Mouse (Mus musculus) adrenal gland, adult 2 months (tissue): ENCODE data around the gene Rac3. TPM values are rescaled to one million over a fixed set of nuclear protein-coding genes. Genes with fewer than 3 reads are reported as not detected.

Source experiments
- polyA plus RNA-seq: library from polyadenylated mRNA; depleted of rRNA; stranded (reverse); fragments of >200 nt; gene quantifications from 2 replicates; pipeline ENCODE4 v1.2.3, GENCODE M21; 2012; rRNA removed
- total RNA-seq, 2 experiments: library from RNA; stranded (reverse); gene quantifications; 2 replicates each; pipeline ENCODE4 v1.2.3; 2021

Gene Rac3
- total and polyA plus RNA-seq, 3 experiments, result 13.7 to 21.1 (median 15.9) TPM

Other genes with a start within 250 kb of the Rac3 start
- gene Mrpl12, start 236.9 kb upstream of the Rac3 start, total RNA-seq, result 100 to 1,000 TPM; 107 to 146 TPM
- gene Mrpl12, start 236.9 kb upstream of the Rac3 start, polyA plus RNA-seq, result 163 and 185 TPM in 2 replicates
- gene Slc25a10, start 229.6 kb upstream of the Rac3 start, total RNA-seq, result 100 to 1,000 TPM; 103 to 116 TPM
- 400 and 531 TPM in 2 replicates for gene Slc25a10, start 229.6 kb upstream of the Rac3 start, polyA plus RNA-seq
- 1 to 10 TPM; 1.5 to 1.7 TPM for gene Gcgr, start 190.8 kb upstream of the Rac3 start, total RNA-seq
- 2.1 and 2.5 TPM in 2 replicates for gene Gcgr, start 190.8 kb upstream of the Rac3 start, polyA plus RNA-seq
- gene Mcrip1, start 171.7 kb upstream of the Rac3 start, total RNA-seq, result 10 to 100 TPM; 56.9 to 65.8 TPM
- gene Mcrip1, start 171.7 kb upstream of the Rac3 start, polyA plus RNA-seq, result 136 and 157 TPM in 2 replicates
- under 1 TPM; 0.40 to 0.79 TPM for gene Ppp1r27, start 170.3 kb upstream of the Rac3 start, total RNA-seq
- 0.83 and 1.2 TPM in 2 replicates for gene Ppp1r27, start 170.3 kb upstream of the Rac3 start, polyA plus RNA-seq
- 100 to 1,000 TPM; 462 to 524 TPM for gene P4hb, start 148.2 kb upstream of the Rac3 start, total RNA-seq
- 108 and 126 TPM in 2 replicates for gene P4hb, start 148.2 kb upstream of the Rac3 start, polyA plus RNA-seq
- 100 to 1,000 TPM; 355 to 386 TPM for gene Arhgdia, start 139.8 kb upstream of the Rac3 start, total RNA-seq
- 712 and 786 TPM in 2 replicates for gene Arhgdia, start 139.8 kb upstream of the Rac3 start, polyA plus RNA-seq
- 10 to 100 TPM; 85.5 to 97.9 TPM for gene Alyref, start 123.1 kb upstream of the Rac3 start, total RNA-seq
- gene Alyref, start 123.1 kb upstream of the Rac3 start, polyA plus RNA-seq, result 10.3 and 12.6 TPM in 2 replicates
- 10 to 100 TPM; 82.8 to 85.9 TPM for gene Anapc11, start 123.0 kb upstream of the Rac3 start, total RNA-seq
- gene Anapc11, start 123.0 kb upstream of the Rac3 start, polyA plus RNA-seq, result 183 and 187 TPM in 2 replicates
- gene Npb, start 113.0 kb upstream of the Rac3 start, total RNA-seq, result under 1 TPM; 0.61 to 0.62 TPM
- gene Npb, start 113.0 kb upstream of the Rac3 start, polyA plus RNA-seq, result 1.6 and 2.3 TPM in 2 replicates
- gene Pcyt2, start 103.5 kb upstream of the Rac3 start, total RNA-seq, result 100 to 1,000 TPM; 201 to 344 TPM
- gene Pcyt2, start 103.5 kb upstream of the Rac3 start, polyA plus RNA-seq, result 460 and 610 TPM in 2 replicates
- 10 to 100 TPM; 54.2 to 69.5 TPM for gene Sirt7, start 96.2 kb upstream of the Rac3 start, total RNA-seq
- gene Sirt7, start 96.2 kb upstream of the Rac3 start, polyA plus RNA-seq, result 109 and 128 TPM in 2 replicates
- gene Mafg, start 87.9 kb upstream of the Rac3 start, total RNA-seq, result 10 to 100 TPM; 48.1 to 60.7 TPM
- 54.3 and 66.9 TPM in 2 replicates for gene Mafg, start 87.9 kb upstream of the Rac3 start, polyA plus RNA-seq
- gene Pycr1, start 77.7 kb upstream of the Rac3 start, total RNA-seq, result 1 to 10 TPM; 1.0 to 1.9 TPM
- gene Pycr1, start 77.7 kb upstream of the Rac3 start, polyA plus RNA-seq, result 3.5 and 3.6 TPM in 2 replicates
- gene Myadml2, start 73.3 kb upstream of the Rac3 start, total RNA-seq, result 1 to 10 TPM in 1 of 2 experiments, not detected in 1; 1.0 TPM
- gene Myadml2, start 73.3 kb upstream of the Rac3 start, polyA plus RNA-seq, result 0.11 and 0.59 TPM in 2 replicates
- 1 to 10 TPM; 2.8 to 8.1 TPM for gene Notum, start 60.3 kb upstream of the Rac3 start, total RNA-seq
- 7.4 and 9.3 TPM in 2 replicates for gene Notum, start 60.3 kb upstream of the Rac3 start, polyA plus RNA-seq
- gene Aspscr1, start 48.5 kb upstream of the Rac3 start, total RNA-seq, result 10 to 100 TPM; 74.9 to 84.1 TPM
- 124 and 125 TPM in 2 replicates for gene Aspscr1, start 48.5 kb upstream of the Rac3 start, polyA plus RNA-seq
- 10 to 100 TPM; 54.0 to 63.5 TPM for gene Cenpx, start 7.7 kb upstream of the Rac3 start, total RNA-seq
- gene Cenpx, start 7.7 kb upstream of the Rac3 start, polyA plus RNA-seq, result 86.0 and 90.2 TPM in 2 replicates
- gene Lrrc45, start 7.5 kb upstream of the Rac3 start, total RNA-seq, result 10 to 100 TPM; 21.9 to 25.3 TPM
- gene Lrrc45, start 7.5 kb upstream of the Rac3 start, polyA plus RNA-seq, result 34.2 and 40.1 TPM in 2 replicates
- 100 to 1,000 TPM in 1 of 2 experiments, 10 to 100 TPM in 1; 41.4 to 122 TPM for gene Dcxr, start 5.8 kb downstream of the Rac3 start, total RNA-seq
- 136 and 150 TPM in 2 replicates for gene Dcxr, start 5.8 kb downstream of the Rac3 start, polyA plus RNA-seq
- 10 to 100 TPM in 1 of 2 experiments, 1 to 10 TPM in 1; 8.3 to 10.6 TPM for gene Cbr2, start 10.6 kb downstream of the Rac3 start, total RNA-seq
- gene Cbr2, start 10.6 kb downstream of the Rac3 start, polyA plus RNA-seq, result 52.6 and 54.2 TPM in 2 replicates
- 10 to 100 TPM in 1 of 2 experiments, 1 to 10 TPM in 1; 5.5 to 12.3 TPM for gene Hmga1b, start 41.3 kb downstream of the Rac3 start, total RNA-seq
- gene Hmga1b, start 41.3 kb downstream of the Rac3 start, polyA plus RNA-seq, result 2.8 and 6.6 TPM in 2 replicates
- gene Rfng, start 62.7 kb downstream of the Rac3 start, total RNA-seq, result 10 to 100 TPM; 18.3 to 20.9 TPM
- 91.6 and 95.4 TPM in 2 replicates for gene Rfng, start 62.7 kb downstream of the Rac3 start, polyA plus RNA-seq
- 100 to 1,000 TPM; 113 to 141 TPM for gene Gps1, start 62.8 kb downstream of the Rac3 start, total RNA-seq
- gene Gps1, start 62.8 kb downstream of the Rac3 start, polyA plus RNA-seq, result 161 and 178 TPM in 2 replicates
- gene Dus1l, start 74.9 kb downstream of the Rac3 start, total RNA-seq, result 10 to 100 TPM; 56.0 to 62.0 TPM
- gene Dus1l, start 74.9 kb downstream of the Rac3 start, polyA plus RNA-seq, result 43.8 and 53.7 TPM in 2 replicates
- 1,000 to 10,000 TPM in 1 of 2 experiments, 100 to 1,000 TPM in 1; 505 to 2,290 TPM for gene Fasn, start 103.1 kb downstream of the Rac3 start, total RNA-seq
- gene Fasn, start 103.1 kb downstream of the Rac3 start, polyA plus RNA-seq, result 7,384 and 9,917 TPM in 2 replicates
- 10 to 100 TPM in 1 of 2 experiments, 1 to 10 TPM in 1; 8.4 to 20.4 TPM for gene Ccdc57, start 211.4 kb downstream of the Rac3 start, total RNA-seq
- gene Ccdc57, start 211.4 kb downstream of the Rac3 start, polyA plus RNA-seq, result 2.7 and 3.5 TPM in 2 replicates
- gene Slc16a3, start 227.0 kb downstream of the Rac3 start, total RNA-seq, result 1 to 10 TPM; 1.2 to 1.3 TPM
- 1.4 and 2.5 TPM in 2 replicates for gene Slc16a3, start 227.0 kb downstream of the Rac3 start, polyA plus RNA-seq